Mouse (Mus musculus) urinary bladder, postnatal 36 days (tissue): ENCODE data around the gene Laptm5.

Experiments
- DNase-seq, 2 experiments: peaks; one replicate each; pipeline ENCODE4 v3.0.0; 2022; ENCODE audit warnings: low spot score in 2 of 2, mixed read lengths in 1 of 2

The Laptm5 gene

DNA sequence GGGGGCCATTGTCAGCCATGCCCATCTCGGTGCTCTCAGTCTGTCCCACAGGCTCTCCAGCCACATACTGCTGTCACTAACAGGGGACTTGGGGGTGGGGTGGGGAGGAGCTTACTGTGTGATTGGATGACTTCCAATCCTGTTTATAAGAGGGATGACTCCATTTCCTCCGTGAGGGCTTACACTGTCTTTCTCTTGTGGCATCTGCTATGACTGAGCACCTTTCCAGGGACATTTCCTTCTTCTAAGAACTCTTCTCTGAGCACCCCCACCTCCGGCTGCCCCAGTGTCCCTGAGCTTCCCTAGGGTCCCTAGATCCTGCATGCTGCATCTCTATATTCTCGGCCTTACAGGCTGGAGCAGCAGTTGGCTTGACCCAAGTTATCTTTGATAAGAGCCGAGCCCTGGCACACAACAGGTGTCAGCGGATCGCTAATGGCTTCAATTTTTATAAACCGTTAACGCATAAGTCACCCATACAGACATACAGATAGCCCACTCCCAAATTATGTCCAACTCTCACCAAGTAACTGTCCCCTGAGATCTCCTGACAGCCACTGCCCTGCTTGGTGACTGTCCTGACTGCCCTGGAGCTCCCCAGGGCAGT lies 6.9 kb downstream of the Laptm5 start:
- no peak for DNase-seq

DNA sequence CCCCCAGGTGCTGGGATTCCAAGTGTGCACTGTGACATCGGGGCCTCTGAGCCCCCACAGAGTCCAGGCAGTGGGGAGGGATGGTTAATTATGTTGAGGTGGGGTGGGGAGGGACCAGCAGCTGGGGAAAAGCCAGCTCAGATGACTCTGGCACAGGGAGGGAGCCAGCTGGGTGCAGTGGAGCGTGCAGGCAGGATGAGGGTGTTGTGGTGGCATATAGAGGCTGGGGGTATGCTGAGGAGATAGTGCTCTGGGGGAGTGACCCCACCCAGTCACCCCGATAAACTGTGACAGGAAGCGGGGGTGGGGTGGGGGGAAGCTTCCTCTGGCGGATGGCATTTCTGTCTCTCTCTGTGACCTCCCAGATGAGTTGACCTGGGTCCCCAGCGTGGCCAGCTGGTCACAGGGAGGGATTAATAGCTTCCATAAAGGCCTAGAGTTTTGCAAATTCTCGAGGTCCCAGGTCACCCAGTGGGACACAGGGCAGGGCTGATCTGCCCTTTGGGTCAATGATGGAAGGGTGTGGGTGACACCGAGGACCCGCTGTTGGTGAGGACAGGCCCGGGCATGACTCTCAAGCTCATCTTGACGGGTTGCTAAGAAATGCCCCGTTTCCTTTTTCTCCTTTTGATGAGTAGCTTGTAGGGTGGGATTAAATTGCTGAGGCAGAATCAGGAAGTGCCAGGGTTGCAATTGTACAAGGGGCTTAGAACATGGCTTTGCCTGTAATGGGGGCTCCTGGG lies 8.2 kb downstream of the Laptm5 start:
- DNase-seq: no peak

- DNase-seq: no peak
These were observed 9.1 kb downstream of the Laptm5 start for GRCm38 (mm10) chr4:130921986-130922385.

DNA sequence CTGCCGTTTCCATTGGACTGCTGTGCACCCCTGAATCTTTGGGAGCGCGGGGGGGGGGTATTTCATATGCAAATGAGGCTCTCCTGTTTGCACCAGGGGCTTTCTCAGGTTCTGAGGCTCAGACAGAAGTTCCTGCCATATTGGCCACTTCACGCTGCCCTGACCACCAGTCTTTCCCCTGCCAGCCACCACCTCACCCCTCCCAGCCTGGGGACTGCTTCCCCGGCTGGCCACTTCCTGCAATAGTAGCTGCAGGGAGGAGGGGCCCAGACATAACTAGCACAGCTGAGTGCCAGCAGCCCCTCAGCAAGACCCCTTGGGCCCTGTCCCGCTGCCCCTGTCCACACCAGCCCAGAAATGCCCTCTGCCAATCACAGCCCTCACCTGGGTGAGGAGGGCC lies 13.3 kb downstream of the Laptm5 start:
- DNase-seq: no peak

- DNase-seq: no peak
These were observed 14.9 kb downstream of the Laptm5 start for GRCm38 (mm10) chr4:130927821-130928220.

- DNase-seq: no peak
These were observed 29.7 kb downstream of the Laptm5 start for GRCm38 (mm10) chr4:130942644-130943043.

DNA sequence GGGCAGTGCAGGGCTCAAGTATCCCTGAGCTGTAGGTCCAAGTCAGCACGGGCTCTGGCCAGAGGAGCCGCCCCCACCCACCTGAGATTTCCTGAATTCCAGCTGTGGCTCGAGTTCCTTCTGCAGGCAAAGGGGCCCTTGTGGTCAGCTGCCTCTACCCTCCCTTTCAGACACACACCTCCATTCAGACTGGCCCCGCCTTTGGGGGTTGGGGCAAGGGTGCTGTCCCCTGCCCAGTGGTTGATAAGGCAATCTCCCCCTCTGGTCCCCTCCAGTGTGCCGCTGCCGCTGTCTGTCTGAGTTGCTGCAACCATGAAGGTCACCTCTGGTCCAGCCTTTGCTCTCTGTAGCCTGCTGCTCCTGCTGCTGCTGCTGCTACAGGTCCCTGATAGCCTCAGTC lies 31.2 kb downstream of the Laptm5 start, which contains the start of gene Matn1:
TSS of gene Matn1 (plus strand) at position 274 of the 400 bp plus-strand sequence.
- DNase-seq: no peak

- no peak for DNase-seq
These were observed 31.9 kb downstream of the Laptm5 start for GRCm38 (mm10) chr4:130944779-130945178.

- peak in 1 of 2 experiments; percentile 7 for DNase-seq
These were observed 34.2 kb downstream of the Laptm5 start for GRCm38 (mm10) chr4:130947094-130947647.

- DNase-seq: no peak
These were observed 37.0 kb downstream of the Laptm5 start for GRCm38 (mm10) chr4:130949821-130950384.

GRCm38 (mm10) chr4:130952531-130952930 lies 39.6 kb downstream of the Laptm5 start:
- peak; percentile 16 to 21 for DNase-seq

DNA sequence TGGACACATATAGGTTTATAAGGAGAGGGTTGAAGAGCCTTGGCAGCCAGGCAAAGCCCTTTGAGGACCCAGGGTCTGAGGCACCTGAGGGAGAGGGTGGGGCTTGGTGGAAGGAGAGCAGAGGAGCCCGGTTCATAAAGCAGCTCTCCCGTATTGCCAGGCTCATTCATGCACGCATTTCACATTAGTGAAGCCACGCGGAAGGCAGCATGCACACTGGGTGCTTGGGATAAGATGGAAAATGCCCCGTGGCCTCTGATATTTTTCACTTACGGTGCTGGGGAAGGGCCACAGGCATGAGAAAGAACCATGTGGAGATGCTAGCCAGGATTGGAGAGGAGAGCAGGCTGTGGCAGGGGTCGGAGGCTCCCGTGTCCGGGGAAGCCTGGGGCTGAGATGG lies 44.2 kb downstream of the Laptm5 start:
- DNase-seq: no peak

DNA sequence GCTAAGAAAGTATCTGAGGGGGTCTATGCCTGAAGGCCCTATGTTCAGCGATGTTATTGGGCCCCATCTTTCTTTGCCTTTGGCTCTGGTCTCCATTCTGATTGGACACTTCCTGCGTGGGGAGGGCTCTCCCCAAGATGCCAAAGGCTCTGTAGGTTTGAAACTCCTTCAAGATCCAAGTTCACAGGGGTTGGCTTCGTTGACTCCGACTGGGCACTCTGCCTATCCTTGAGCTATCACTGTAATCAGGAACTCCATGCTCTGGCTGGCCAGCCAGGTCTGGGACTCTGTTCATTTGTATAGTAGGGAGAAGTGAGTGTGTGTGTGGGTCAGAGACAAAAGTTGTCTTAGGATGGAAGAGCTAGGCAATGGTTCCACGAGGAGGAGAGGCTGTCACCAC lies 45.9 kb downstream of the Laptm5 start:
- DNase-seq: no peak

GRCm38 (mm10) chr4:130959678-130960077 lies 46.8 kb downstream of the Laptm5 start:
- no peak for DNase-seq

DNA sequence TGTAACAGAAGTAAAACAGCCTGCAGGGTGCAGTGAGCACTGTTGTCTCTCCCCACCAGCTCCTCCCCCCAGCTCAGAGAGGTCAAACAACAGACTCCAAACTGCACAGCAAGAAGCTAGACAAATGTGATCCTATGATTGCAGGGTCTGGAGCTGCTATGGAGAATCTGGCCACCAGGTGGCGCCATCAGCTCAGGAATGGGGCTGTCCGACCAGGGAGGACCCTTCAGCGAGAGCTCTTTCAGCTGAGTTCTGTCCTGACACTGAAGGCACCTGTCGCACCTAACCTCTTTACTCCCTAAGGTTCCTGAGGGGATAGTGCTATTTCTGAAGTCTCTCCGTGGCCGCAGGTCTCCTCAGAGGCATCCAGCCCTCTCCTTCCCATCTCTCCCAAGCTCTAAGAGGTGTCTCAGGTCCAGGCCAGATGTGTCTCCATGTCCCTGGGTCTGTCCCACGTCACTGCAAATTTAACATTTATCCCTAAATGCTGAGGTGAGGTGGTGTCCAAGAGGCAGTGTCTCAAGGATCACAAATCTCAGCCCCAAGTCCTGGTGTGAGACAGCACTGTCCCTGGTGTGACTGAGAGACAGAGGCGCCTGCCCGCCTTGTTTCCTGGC lies 47.3 kb downstream of the Laptm5 start:
- DNase-seq: peak; percentile 76 to 78

DNA sequence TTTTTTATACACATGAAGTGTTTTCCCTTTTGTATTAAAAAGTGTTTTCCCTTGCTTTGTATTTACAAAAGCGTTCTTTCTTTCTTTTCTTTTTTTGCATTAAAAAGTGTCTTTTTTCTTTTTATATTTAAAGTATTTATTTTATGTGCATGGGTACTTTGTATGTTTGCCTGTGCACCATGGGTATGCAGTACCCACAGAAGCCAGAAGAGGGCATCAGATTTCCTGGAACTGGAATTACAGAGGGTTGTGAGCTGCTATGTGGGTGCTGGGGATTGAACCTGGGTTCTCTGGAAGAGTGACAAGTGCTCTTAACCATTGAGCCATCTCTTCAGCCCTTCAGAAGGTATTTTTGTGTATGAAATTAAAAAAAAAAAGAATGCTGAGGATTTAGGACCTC lies 58.4 kb downstream of the Laptm5 start:
- no peak for DNase-seq

GRCm38 (mm10) chr4:130972421-130972829 lies 59.5 kb downstream of the Laptm5 start:
- no peak for DNase-seq

DNA sequence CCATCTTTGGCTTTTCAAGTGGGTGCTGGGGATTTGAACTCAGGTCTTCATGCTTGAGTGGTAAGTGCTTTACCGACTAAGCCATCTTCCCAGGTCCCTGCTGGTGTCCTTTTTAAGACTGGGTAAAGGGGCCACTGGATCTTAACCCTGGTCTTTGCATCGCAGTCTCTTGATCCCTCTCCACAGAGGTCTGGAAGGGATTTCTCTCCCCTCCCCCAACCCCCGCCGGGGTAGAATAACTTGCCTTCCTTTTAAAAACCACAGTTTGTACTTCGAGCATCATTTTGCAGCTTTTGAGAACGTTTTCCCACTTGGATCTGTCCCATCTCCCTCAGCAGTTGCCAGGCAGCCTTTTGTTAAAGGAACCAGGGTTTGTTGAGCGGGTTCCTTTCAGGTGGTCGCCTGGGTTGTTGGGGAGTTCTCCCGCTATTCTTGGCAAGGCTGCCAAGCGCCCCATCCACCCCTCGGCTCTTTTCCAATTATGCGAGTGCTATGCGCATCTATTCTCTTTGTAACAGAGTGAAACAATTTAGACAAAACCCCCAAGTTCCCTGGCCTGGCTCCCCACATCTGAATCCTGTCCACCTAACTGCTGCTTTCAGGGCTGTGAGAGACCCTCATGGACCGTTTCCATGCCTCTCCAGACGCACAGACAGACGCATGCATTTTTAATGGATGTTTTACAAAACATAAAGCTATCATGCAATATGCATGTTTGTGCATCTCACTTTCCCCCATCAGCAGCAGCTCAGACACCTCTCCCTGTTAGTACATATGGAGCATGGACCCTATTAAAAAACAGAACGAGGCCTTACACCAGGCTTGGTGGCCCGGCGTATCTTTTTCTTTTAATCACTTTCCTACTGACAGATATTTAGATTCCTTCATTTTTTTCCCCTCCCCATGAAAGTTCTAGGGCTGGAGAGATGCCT lies 60.7 kb downstream of the Laptm5 start:
- no peak for DNase-seq

GRCm38 (mm10) chr4:130978981-130979380 lies 66.1 kb downstream of the Laptm5 start:
- DNase-seq: peak in 1 of 2 experiments; percentile 9

- DNase-seq: no peak
These were observed 71.7 kb downstream of the Laptm5 start for GRCm38 (mm10) chr4:130984416-130985182.
